Mouse (Mus musculus): ENCODE results near the gene Ptpn11.
"Not testable (repeated sequence)": the region's sequence is repeated elsewhere in the genome, so short reads cannot be mapped to it uniquely, and the experiment has no call there.

Gene Ptpn11

DNA sequence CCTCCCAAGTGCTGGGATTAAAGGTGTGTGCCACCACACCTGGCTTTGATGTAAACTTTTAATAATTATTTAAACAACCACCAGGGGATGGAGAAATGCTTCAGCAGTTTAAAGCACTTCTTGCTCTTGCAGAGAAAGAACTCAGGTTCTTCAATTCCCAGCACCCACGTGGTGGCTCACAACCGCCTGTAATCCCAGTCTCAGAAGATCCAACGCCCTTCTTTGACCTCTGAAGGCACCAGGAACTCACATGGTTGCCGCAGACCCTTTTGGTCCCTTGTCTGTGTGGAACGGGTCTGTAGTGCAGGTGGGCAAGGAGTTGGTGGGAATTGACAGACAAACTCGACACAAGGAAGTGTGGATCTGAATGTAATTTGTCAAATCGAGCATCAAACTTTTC, 23.5 kb upstream of the Ptpn11 start:
- no peak for DNase-seq

DNA sequence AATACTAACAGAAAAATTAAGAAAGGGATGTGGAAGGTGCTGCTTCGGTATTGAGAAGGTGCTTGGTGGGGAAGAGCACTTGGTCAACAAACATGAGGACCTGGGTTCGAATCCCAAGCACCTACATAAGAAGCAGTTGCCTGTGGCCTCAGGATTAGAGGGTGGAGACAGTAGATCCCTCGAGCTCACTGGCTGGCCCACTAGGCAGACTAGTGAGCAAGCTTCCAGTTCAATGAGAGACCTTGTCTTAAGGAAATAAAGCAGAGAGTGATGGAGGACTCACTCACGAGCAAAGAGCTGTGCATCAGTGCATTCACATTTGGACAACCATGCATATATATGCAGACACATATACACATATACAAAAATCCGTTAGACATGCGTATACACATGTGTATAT, 20.9 kb upstream of the Ptpn11 start:
- DNase-seq, result no peak

DNA sequence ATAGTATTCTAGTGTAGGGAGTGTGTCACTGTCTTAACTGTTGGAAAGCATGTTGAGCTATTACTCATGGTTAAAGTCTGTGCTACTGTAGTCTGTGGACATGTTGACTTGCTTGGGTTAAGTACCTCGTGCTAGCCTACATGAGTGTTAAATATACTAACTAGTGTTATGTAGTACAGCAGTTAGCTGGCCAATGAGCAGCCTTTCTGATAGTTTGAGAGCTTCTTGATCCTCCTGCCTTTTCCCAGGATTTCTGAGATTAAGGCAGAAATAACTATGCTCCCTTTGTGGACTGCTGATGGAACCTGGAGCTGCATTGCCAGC, 19.4 kb upstream of the Ptpn11 start:
- no peak for DNase-seq

DNA sequence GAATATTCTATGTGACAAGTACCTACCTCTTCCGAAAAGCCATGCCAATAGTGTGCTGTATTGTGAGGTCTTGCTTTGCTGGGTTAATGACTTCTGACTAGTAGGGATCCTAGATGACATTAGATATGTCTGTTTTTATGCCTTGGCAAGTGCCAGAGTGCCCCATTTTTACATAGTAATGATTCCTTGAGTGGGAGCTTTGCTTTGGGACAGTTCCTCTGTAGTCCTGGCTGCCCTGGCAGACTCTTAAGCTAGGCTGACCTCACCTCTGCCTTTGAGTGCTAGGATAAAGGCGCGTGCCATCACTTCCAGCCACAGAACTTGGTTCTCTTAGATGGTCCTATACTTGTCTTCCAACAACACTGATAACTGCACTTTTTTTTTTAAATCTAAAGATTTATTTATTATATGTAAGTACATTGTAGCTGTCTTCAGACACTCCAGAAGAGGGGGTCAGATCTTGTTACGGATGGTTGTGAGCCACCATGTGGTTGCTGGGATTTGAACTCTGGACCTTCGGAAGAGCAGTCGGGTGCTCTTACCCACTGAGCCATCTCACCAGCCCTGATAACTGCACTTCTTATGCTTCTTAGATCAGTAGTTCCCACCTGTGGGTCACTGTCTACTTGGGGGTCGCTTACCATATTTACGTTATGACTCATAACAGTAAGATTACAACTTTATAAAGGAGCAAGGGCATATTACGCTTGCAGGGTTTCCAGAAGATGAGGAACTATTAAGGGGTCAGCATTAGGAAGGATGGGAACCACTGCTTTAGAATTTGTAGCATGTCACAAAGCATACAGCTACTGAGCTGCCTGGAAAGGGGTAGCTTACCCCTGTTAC, 18.8 kb upstream of the Ptpn11 start:
- DNase-seq, result no peak

DNA sequence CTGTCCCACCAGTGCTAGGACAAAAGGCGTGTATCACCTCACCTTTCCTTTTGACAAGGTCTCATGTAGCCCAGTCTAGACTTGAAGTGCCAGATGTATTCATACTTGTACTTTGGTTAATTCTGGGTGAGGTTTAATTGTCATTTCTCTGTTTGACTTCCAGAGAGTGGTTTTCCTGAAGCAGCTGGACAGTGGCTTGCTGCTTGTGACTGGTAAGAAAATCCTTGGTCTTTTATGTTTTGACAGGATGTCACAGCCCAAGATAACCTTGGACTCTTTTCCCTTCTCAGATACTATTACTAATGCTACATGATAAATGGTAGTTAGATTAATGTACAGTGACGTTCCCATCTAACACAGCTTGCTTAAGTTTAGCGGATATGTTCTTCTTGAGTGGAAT, 15.8 kb upstream of the Ptpn11 start:
- DNase-seq, result no peak

DNA sequence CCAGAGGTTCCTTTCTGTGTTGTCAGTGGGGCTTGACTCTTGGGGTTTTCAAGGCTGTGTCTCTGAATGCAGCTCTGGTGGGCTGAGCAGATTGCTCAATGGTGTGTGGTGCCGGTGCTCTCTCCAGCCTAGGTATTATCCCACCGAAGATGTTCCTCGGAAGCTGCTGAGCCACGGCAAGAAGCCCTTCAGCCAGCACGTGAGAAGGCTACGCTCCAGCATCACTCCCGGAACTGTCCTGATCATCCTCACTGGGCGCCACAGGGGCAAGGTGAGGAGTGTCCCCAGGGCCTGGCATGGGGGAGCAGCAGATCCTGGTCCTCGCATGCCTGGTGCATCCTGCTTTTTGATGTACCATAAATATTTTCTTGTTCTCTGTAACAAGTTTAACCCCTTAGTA, 15.3 kb upstream of the Ptpn11 start:
- no peak for DNase-seq

DNA sequence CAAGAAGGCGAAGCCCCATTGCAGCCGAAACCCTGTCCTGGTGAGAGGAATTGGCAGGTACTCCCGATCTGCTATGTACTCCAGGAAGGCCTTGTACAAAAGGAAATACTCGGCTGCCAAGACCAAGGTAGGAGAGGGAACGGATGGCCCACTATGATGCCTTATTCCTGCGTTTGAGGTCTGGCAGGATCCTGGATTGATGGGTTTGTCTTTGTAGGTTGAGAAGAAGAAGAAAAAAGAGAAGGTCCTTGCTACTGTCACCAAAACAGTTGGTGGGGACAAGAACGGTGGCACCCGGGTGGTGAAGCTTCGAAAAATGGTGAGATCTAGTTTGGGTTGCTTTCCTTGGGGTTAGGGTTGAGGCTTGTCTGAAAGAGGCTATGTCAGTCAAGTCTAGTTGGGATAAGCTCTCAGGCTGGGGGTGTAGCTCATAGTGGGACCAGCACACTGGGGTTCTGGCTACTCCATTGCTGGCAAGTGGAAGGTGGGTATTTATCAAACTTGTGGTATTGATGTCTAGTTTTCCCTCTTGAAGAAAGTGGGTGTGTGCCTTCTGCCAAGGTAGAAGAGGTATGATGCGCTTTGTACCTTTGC, 14.4 kb upstream of the Ptpn11 start:
- DNase-seq, result not testable (repeated sequence)

DNA sequence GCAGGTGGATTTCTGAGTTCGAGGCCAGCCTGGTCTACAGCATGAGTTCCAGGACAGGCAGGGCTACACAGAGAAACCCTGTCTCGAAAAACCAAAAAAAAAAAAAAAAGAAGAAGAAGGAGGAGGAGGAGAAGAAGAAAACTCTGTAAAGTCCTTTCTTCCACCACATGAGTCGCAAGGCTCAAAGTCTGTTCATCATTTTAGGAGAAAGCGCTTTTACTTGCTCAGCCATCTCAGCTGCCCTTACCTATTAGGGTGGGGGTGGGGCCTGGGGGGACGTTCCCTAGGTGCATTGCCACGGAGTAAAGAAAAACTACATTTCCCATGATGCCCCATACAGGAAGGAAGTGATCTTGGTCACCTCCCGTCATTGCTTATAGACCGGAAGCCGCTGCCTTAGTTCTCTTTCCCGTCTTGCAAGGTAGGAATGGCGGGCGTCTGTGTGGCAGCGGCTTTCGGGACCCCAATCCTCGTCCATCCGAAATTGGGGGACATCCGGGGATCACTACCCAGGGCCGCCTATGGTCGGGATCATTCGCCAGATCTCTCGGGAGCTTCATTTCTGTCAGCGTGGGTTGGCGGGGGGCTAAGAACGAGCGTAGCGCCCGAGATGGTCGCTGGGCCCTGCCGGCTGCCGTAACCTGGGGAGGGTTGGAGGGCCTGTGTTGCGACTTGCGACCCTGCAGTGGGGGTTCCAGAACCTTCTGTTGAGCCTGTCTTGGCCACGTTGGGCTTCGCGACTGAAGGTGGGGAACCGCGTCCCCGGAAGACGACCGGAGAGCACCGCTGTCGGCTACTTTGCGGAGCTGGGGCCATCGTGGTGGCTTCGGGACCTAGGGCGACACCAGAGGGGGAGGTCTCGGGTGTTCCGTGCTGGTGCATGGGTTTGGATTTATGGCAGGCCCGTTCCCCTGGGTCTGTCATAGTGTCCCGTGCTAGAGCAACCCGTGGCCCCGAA, 13.2 kb upstream of the Ptpn11 start, which contains the start of gene Rpl6:
Gene Rpl6 (plus strand): TSS at position 350 of the 958 bp plus-strand sequence.
- DNase-seq, result peak; percentile 82 to 93

DNA sequence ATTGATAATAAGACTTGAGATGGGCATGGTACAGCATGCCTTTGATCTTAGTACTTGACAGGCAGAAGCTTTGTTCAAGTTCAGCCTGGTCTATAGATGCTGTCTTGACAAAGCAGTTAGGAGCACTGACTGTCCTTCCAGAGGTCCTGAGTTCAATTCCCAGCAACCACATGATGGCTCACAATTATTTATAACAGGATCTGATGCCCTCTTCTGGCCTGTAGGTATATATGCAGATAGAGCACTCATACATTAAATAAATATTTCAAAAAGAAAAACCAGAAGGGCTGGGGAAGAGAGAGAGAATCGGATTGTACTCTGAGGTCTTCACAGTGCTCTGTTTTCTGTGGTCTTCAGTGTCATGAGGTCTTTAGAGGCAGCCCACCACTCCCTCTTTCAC, 11.3 kb upstream of the Ptpn11 start:
- DNase-seq, result no peak

DNA sequence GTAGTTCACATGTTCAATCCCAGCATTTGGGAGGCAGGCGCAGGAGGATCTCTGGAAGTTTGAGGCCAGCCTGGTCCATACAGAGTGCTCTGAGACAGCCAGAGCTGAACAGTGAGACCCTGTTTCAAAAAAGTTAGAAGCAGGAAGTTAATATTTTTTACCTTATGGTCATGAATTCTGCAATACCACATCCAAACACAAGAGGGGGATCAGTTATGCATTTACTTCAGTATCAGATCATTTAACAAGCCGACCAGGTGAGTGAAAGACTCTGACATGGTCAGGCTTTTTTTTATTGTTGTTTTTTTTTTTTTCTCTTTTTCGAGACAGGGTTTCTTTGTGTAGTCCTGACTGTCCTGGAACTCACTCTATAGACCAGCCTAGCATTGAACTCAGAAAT, 10.5 kb upstream of the Ptpn11 start:
- peak in 1 of 2 experiments; percentile 62 for DNase-seq

DNA sequence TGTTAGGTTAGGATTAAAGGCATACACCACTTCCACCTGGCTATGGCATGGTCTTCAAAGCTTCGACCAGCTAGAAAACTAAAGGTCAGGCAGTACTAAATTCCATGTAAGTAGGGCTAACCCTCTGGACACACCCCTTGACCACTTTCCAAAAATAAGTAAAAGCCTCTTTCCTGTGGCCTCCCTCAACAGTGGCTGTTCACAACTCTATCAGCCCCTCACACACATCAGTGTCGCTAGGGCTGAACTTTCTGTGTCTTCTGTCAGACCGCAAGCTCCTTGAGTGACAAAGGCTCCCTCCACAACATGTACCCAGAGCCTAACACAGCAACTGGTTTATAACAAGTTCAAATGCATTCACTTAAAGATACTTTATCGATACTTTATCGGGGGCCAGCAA, 7.2 kb upstream of the Ptpn11 start:
- DNase-seq, result no peak

DNA sequence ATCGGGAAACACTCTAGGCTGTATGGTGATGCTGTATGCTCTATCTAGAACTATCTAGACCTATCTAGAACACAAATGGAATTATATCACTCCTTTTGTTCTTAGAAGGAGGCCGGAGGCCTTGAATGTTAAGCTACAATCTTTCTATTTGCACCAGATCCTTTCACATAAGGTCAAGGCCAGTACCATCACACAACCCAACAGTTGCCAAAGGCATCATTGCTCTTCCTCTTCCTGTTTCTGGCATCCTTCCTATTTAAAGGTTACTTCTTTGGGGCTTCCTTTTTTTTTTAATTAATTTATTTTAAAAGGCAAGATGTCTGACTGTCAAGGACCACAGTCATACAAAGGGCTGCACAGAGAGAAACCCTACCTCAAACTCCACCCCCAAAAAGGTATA, 6.1 kb upstream of the Ptpn11 start:
- no peak for DNase-seq

DNA sequence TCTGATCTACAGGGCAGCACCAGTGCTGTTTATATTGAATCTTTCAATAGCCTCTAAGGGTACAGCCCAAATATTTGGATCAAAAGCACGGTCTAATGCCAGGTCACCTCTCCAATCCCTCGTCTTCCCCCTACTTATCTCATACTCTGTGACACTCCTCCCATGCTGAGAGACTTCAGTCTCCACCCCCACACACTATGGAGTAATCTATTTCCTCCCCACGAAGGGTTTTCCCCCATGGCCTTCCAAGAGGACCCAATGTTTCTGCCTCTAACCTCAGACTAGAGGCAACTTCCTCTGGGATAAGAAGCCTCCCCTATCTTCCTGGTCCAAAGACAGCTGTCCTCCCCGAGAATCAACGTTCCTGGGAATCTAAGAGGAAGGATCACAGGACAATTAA, 5.6 kb upstream of the Ptpn11 start:
- DNase-seq, result no peak

DNA sequence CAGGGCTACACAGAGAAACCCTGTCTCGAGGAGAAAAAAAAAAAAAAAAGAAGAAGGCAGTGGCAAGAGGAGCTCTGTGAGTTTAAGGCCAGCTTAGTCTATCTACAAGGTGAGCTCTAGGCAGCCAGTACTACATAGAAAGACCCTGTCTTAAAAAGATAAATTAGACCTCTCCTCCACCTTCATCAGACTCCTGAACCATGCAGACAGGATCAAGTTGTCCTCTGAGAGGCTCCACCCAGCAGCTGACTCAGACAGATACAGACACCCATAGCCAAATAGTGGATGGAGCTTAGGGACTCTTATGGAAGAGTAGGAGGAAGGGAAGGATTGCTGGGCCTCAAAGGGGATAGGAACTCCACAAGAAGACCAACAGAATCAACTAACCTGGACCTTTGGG, 3.0 kb upstream of the Ptpn11 start:
- no peak for DNase-seq

DNA sequence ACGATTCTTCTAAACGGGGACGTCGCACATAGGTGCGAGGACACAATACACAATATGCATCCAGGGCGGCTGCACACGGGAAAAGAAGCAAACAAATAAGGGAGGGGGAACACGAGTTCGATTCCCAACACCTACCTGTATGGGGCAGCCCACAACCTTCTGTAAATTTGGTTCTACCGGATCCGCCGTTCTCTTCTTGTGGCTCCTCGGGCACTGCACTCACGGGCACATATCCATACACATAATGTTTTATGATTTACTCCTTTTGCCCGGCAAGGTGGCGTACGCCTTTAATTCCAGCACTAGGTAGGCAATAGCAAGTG, 348 bp upstream of the Ptpn11 start:
- no peak for DNase-seq

DNA sequence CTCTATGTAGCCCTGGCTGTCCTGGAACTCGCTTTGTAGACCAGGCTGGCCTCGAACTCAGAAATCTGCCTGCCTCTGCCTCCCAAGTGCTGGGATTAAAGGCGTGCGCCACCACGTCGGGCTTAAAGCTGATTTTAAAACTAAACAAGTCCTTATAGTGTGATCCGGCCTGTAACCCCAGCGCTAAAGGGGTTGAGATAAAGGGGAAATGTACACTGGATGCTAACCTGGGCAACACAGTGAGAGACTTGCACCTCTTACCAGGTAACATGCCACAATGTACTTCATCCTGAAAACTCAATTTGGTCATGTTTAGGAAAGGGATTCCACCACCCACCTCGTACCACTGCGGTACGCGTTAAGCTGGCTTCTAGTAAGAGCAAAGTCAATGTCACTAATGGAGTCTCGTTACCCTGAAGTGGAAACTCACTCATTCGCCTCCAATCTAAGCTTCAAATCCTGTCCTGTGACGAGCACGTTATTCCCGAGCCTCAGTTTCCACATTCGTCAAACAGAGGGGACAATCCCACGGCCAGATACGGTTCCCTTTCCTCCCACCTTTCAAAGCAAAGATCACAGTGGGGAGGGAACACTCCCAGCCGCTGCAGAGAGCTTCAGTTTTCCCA, 874 bp downstream of the Ptpn11 start:
- no peak for DNase-seq

DNA sequence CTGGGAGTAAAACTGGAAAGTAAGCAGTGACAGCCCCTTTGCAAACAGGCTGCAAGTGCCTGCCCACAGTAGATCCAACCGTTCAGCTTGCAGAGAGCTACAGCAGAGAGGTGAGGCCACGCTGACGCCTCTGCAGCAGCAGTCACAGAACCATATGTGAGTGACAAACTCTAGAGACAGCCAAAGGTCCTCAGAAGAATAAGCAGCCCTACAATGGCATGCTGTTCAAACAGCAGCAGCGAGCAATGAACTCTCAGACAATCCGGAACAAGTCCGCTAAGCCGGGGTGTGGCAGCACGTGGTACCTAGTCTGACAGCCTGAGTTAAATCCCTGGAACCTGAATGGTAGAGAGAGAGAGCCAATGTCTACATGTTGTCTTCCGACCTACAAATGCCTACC, 2.0 kb downstream of the Ptpn11 start:
- no peak for DNase-seq

DNA sequence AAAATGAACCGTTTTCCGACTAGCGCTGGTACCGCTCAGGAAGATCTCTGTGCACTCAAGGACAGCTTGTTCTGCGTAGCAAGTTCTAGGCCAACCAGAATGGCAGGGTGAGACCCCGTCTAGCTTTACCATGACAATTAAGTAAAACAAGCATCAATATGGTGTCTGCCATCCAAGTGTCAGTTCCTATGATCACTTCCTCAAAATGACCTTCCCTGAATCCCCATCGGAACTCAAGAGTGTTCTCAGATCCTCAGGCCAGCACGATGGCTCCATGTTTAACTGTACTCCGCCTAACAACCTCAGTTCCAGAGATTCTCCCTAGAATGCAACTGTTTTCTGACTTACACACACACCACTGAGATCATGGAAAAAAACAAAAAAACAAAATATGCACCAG, 2.9 kb downstream of the Ptpn11 start:
- DNase-seq, result no peak

DNA sequence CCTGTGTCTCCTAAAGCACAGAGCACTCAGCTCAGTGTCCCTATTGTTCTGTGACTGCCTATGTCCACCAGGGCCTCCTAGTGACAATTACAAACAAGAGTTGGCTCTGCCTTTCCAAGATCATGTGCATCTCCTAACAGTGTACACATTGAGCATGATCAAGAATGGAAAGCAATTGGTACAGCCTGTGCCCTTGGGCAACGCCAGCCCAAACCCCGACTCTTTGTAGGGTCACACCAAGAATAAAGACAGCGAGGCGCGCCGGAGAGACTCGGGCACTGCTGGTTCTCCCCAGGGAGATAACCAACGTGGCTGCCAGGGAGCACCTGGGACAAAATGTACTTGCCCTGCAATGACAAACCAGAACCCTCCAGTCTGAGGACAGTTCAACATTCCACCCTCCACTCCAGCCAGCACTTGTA, 3.6 kb downstream of the Ptpn11 start:
- DNase-seq, result no peak

DNA sequence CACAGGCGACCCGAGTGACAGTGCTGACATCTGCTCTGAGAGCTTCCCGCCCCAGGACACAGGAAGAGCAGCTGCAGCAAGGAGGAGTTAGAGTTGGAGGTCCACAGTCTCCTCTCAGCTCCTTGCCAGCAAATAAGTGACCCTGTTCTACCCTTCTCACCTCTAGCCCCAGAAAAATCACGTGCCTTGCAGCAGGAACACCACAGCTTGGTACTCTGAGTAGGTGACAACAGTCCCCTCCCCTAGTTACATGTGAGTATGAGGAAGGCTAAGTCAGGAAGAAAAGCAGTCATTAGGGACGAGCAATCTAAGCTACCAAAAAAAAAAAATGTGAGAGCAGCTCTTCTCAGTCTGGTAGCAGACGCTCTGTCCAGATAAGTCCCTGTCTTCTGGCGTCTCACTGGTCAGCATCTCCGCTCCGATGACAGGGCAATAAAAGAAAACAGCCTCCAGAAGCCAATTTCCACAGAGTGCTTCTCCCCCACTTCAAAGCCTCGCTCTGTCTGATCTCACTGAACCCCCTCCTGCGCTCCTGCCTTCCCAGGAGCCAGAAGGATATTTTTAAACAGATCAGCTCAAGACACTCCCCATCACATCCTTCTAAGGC, 6.1 kb downstream of the Ptpn11 start:
- peak; percentile 31 to 51 for DNase-seq

DNA sequence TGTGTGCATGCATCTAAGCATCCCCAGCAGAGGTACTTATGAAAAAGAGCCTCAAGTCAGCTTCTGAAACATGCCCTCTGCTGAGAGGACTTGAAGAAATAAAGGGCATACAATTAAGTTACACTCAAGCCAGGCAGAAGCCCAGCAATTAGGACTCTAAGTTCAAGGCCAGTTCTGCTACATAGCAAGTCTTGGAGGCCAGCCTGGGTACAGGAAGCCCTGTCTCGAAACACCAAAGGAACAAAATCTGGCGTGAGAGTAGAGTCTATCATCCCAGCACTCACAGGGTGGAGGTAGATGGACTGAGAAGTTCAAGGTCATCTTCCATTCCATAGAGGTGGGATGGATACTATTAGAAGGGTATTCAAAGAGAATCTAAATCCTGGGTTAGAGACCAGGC, 6.8 kb downstream of the Ptpn11 start:
- no peak for DNase-seq

DNA sequence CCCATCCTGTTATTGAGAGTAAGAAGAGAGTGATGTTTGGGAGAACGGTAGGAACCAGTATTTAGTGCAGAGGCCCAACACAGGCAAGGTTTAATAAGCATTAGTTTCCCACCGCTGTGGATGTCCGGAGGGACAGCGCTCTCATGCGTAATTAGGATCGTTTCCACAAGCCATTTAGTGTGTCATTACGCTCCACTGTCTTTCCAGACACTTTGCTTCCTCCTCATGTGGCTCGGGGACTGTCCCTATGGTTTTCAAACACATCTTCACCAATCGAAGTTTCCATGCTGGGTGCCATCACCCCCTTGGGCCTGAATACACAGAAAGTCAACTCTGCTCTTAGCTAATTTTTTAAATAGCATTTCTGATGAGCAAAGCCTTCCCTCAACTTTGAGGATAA, 7.9 kb downstream of the Ptpn11 start:
- no peak for DNase-seq
